Mouse (Mus musculus): Measurements from ENCODE around the gene Dbn1.

DNA sequence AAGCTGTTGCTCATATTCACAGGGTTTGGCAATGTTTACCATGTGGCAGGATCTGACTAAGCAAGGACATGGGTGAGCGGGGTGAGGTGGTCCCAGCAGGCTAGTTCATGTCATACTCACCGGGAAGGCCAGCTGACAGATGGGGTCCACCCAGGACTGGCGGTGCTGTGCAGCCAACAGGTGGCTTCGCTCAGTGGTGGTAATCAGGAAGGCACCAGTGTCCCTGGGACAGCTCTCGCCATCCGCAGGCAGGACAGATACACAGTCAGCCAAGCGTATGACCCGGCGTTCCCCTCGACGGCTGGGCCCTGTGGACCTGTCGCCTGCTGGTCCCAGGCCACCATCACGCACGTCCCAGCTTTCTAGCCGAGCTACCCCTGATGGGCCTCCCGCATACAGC is 39.3 kb upstream of the Dbn1 start:
- TF ChIP-seq CTCF (IDR thresholded peaks at IDR 0.05; ENCODE audit: insufficient read depth, low read length), result no peak
- TF ChIP-seq POLR2A (IDR thresholded peaks at IDR 0.05; ENCODE audit: borderline replicate concordance, extremely low read depth, low read depth, low read length), result no peak

Measured in lung, adult 2 months (tissue).